Mouse (Mus musculus) bone marrow, adult 2 months (tissue): ENCODE data around the gene Mipep.

Experiments used
- CTCF ChIP-seq: fragments of 200-500 bp; IDR thresholded peaks from 2 replicates; pipeline ENCODE4 v1.5.1; 2011; ENCODE audit warnings: low read length, control low read depth; ENCODE audit not compliant: control insufficient read depth, insufficient read depth
- POLR2A ChIP-seq: fragments of 200-500 bp; IDR thresholded peaks from 2 replicates; pipeline ENCODE4 v1.6.1; 2011; ENCODE audit warnings: low read depth, mild to moderate bottlenecking, control low read depth, low read length, borderline replicate concordance; ENCODE audit not compliant: control insufficient read depth

- TF ChIP-seq POLR2A: no peak
- TF ChIP-seq CTCF: no peak
Measured at GRCm38 (mm10) chr14:60764526-60764925, 19.8 kb upstream of the Mipep start.
